Mouse (Mus musculus) limb, embryonic 13.5 days (tissue): ENCODE data around the gene Trpm6. TPM values are rescaled to one million over a fixed set of nuclear protein-coding genes. Genes with fewer than 3 reads are reported as not detected.

ENCODE experiments used
- ATAC-seq: fragments of 200-750 bp; cut with Nextera tagmentation; 2 replicates; pipeline ENCODE4 v1.8.0; 2017; ENCODE audit warnings: low read depth, moderate number of reproducible peaks, moderate TSS enrichment; ENCODE audit not compliant: low FRiP score
- H3K27ac ChIP-seq: fragments of 300-500 bp; sonication (generic); 2 replicates; pipeline ENCODE4 v1.5.1; 2015; ENCODE audit warnings: inconsistent platforms, mild to moderate bottlenecking, moderate library complexity
- H3K27me3 ChIP-seq: fragments of 300-500 bp; sonication (generic); 2 replicates; pipeline ENCODE4 v1.6.1; 2015; ENCODE audit warnings: mild to moderate bottlenecking, inconsistent platforms
- H3K36me3 ChIP-seq: fragments of 300-500 bp; sonication (generic); 2 replicates; pipeline ENCODE4 v1.6.1; 2015; ENCODE audit warnings: inconsistent platforms, mild to moderate bottlenecking, moderate library complexity
- H3K4me1 ChIP-seq: fragments of 300-500 bp; sonication (generic); 2 replicates; pipeline ENCODE4 v1.6.1; 2015; ENCODE audit warnings: inconsistent platforms
- H3K4me2 ChIP-seq: fragments of 300-500 bp; sonication (generic); replicated peaks from 2 replicates; pipeline ENCODE4 v1.6.1; 2015; ENCODE audit warnings: inconsistent platforms, mild to moderate bottlenecking, moderate library complexity
- H3K4me3 ChIP-seq: fragments of 300-500 bp; sonication (generic); 2 replicates; pipeline ENCODE4 v1.5.1; 2015; ENCODE audit warnings: moderate library complexity, mild to moderate bottlenecking, inconsistent platforms
- H3K9ac ChIP-seq: fragments of 300-500 bp; sonication (generic); 2 replicates; pipeline ENCODE4 v1.6.1; 2015; ENCODE audit warnings: mild to moderate bottlenecking, inconsistent platforms
- H3K9me3 ChIP-seq: fragments of 300-500 bp; sonication (generic); 2 replicates; pipeline ENCODE4 v1.6.1; 2016; ENCODE audit warnings: inconsistent platforms
- WGBS: fragments of 180-500 bp; shearing (Covaris S2); methylation state at CpG from one replicate; pipeline ENCODE4 v1.1.7; 2015; 5-methylcytosine and 5-hydroxymethylcytosine counted together
- polyA plus RNA-seq: library from polyadenylated mRNA; unstranded; fragments of >200 nt; fragmentation: Nextera tagmentation; extraction: Ambion mirVana; gene quantifications from 2 replicates; pipeline ENCODE4 v1.2.1, GENCODE M21; 2015

Gene Trpm6
- polyA plus RNA-seq, 1 experiment from 2014 or later, result 0.39 TPM

- Histone ChIP-seq H3K36me3 (no peaks in the 10 kb centered on the region), H3K27me3 (no peaks in the 10 kb centered on the region), H3K4me2 (no peak overlapping the region), H3K9me3 (no peaks in the 10 kb centered on the region), H3K9ac (no peak overlapping the region), H3K4me1 (peaks cover 9% of the 10 kb centered on the region; the same call in 1 of the 2 replicates), H3K27ac (no peak overlapping the region), H3K4me3 (no peak overlapping the region)
- 52% methylated on average over 6 of the region's 6 CpGs for WGBS
- no peak for ATAC-seq
These were observed 123.2 kb downstream of the Trpm6 start for GRCm38 (mm10) chr19:18872792-18873569.

GRCm38 (mm10) chr19:18873709-18874644 is 124.2 kb downstream of the Trpm6 start:
- ATAC-seq, result no peak
- WGBS, result 70% methylated on average over 16 of the region's 16 CpGs

GRCm38 (mm10) chr19:18879264-18879663 is 129.5 kb downstream of the Trpm6 start:
- Histone ChIP-seq H3K4me3 (no peak overlapping the region), H3K27me3 (no peaks in the 10 kb centered on the region), H3K4me1 (peaks cover 9% of the 10 kb centered on the region; the same call in 1 of the 2 replicates), H3K27ac (no peak overlapping the region), H3K4me2 (no peak overlapping the region), H3K9me3 (no peaks in the 10 kb centered on the region), H3K36me3 (no peaks in the 10 kb centered on the region), H3K9ac (no peak overlapping the region)
- ATAC-seq, result no peak
- WGBS, result 64% methylated on average over 4 of the region's 4 CpGs

More at GRCm38 (mm10) chr19:18873709-18874644, 124.2 kb downstream of the Trpm6 start:
- Histone ChIP-seq H3K9me3 (no peaks in the 10 kb centered on the region), H3K27ac (no peak overlapping the region), H3K27me3 (no peaks in the 10 kb centered on the region), H3K4me2 (no peak overlapping the region), H3K4me1 (peaks cover 9% of the 10 kb centered on the region; the same call in 1 of the 2 replicates), H3K4me3 (no peak overlapping the region), H3K36me3 (no peaks in the 10 kb centered on the region), H3K9ac (no peak overlapping the region)

GRCm38 (mm10) chr19:18881162-18881561 is 131.4 kb downstream of the Trpm6 start:
- no peaks in the 10 kb centered on the region for H3K9me3 ChIP-seq
- ATAC-seq, result no peak
- H3K36me3 ChIP-seq, result no peaks in the 10 kb centered on the region
- H3K27me3 ChIP-seq, result no peaks in the 10 kb centered on the region
- peaks cover 9% of the 10 kb centered on the region; the same call in 1 of the 2 replicates for H3K4me1 ChIP-seq
- no peak overlapping the region for H3K27ac ChIP-seq
- no peak overlapping the region for H3K4me2 ChIP-seq
- 51% methylated on average over 5 of the region's 5 CpGs for WGBS
- no peak overlapping the region for H3K4me3 ChIP-seq
- no peak overlapping the region for H3K9ac ChIP-seq

GRCm38 (mm10) chr19:18887646-18888407 is 138.0 kb downstream of the Trpm6 start:
- H3K4me1 ChIP-seq, result peaks cover 13% of the 10 kb centered on the region

GRCm38 (mm10) chr19:18888491-18889116 is 138.8 kb downstream of the Trpm6 start:
- ATAC-seq, result no peak
- Histone ChIP-seq H3K4me2 (peak overlapping the region; percentile 57), H3K27me3 (peaks cover 10% of the 10 kb centered on the region), H3K27ac (no peak overlapping the region), H3K4me3 (peak overlapping the region; percentile 24), H3K4me1 (peaks cover 13% of the 10 kb centered on the region), H3K36me3 (no peaks in the 10 kb centered on the region), H3K9me3 (no peaks in the 10 kb centered on the region), H3K9ac (no peak overlapping the region)
- WGBS, result 22% methylated on average over 13 of the region's 13 CpGs

More at GRCm38 (mm10) chr19:18887646-18888407, 138.0 kb downstream of the Trpm6 start:
- H3K36me3 ChIP-seq, result no peaks in the 10 kb centered on the region
- H3K4me2 ChIP-seq, result 0 out of 2 replicates have a peak overlapping the region, but pooled peaks have one; percentile 57
- no peak for ATAC-seq
- no peak overlapping the region for H3K27ac ChIP-seq
- no peaks in the 10 kb centered on the region for H3K9me3 ChIP-seq
- H3K4me3 ChIP-seq, result no peak overlapping the region
- H3K27me3 ChIP-seq, result peaks cover 10% of the 10 kb centered on the region
- no peak overlapping the region for H3K9ac ChIP-seq
- 23% methylated on average over 11 of the region's 11 CpGs for WGBS

- H3K9ac ChIP-seq, result no peak overlapping the region
- H3K36me3 ChIP-seq, result no peaks in the 10 kb centered on the region
- H3K27me3 ChIP-seq, result peaks cover 10% of the 10 kb centered on the region
- ATAC-seq, result no peak; the same call in 1 of the 2 replicates
- H3K4me1 ChIP-seq, result peaks cover 13% of the 10 kb centered on the region
- H3K4me2 ChIP-seq, result peak overlapping the region; percentile 57
- no peak overlapping the region for H3K27ac ChIP-seq
- no peaks in the 10 kb centered on the region for H3K9me3 ChIP-seq
- WGBS, result 9% methylated on average over 11 of the region's 11 CpGs
- peak overlapping the region; percentile 24 for H3K4me3 ChIP-seq
These were observed 139.4 kb downstream of the Trpm6 start for GRCm38 (mm10) chr19:18889117-18889627.

- H3K36me3 ChIP-seq, result no peaks in the 10 kb centered on the region
- H3K9me3 ChIP-seq, result no peaks in the 10 kb centered on the region
- peaks cover 10% of the 10 kb centered on the region for H3K27me3 ChIP-seq
- WGBS, result 71% methylated on average over 1 of the region's 1 CpGs
- no peak for ATAC-seq
- H3K4me3 ChIP-seq, result peak overlapping the region; percentile 24
- H3K4me1 ChIP-seq, result peaks cover 13% of the 10 kb centered on the region
- H3K9ac ChIP-seq, result no peak overlapping the region
- peak overlapping the region; percentile 57 for H3K4me2 ChIP-seq
- no peak overlapping the region for H3K27ac ChIP-seq
These were observed 139.8 kb downstream of the Trpm6 start for GRCm38 (mm10) chr19:18889632-18890031.

- no peak for ATAC-seq
- no peak overlapping the region for H3K4me2 ChIP-seq
- H3K27ac ChIP-seq, result no peak overlapping the region
- no peak overlapping the region for H3K9ac ChIP-seq
- no peaks in the 10 kb centered on the region for H3K9me3 ChIP-seq
- H3K4me1 ChIP-seq, result peaks cover 13% of the 10 kb centered on the region
- WGBS, result 78% methylated on average over 4 of the region's 4 CpGs
- H3K4me3 ChIP-seq, result no peak overlapping the region
- H3K36me3 ChIP-seq, result no peaks in the 10 kb centered on the region
- peaks cover 10% of the 10 kb centered on the region for H3K27me3 ChIP-seq
These were observed 140.4 kb downstream of the Trpm6 start for GRCm38 (mm10) chr19:18890216-18890615.

- Histone ChIP-seq H3K9me3 (no peaks in the 10 kb centered on the region), H3K27ac (no peak overlapping the region), H3K4me1 (peaks cover 10% of the 10 kb centered on the region), H3K36me3 (no peaks in the 10 kb centered on the region), H3K4me2 (no peak overlapping the region), H3K9ac (no peak overlapping the region), H3K4me3 (no peak overlapping the region), H3K27me3 (peaks cover 5% of the 10 kb centered on the region; the same call in 1 of the 2 replicates)
- ATAC-seq, result no peak
These were observed 148.5 kb downstream of the Trpm6 start for GRCm38 (mm10) chr19:18898238-18898637.
